Mouse (Mus musculus) sigmoid colon, adult 10 weeks (tissue): ENCODE data around the gene Osbp. TPM values are rescaled to one million over a fixed set of nuclear protein-coding genes. Genes with fewer than 3 reads are reported as not detected.

Experiments used
- polyA plus RNA-seq: library from polyadenylated mRNA; stranded (reverse); fragments of 350-450 nt; fragmentation: Illumina TruSeq; extraction: RNeasy Lipid Tissue Mini Kit (QIAGEN cat#74804); gene quantifications from one replicate; pipeline ENCODE4 v1.2.3, GENCODE M21; 2014; ENCODE audit warnings: low read depth, low replicate concordance

Gene Osbp
- polyA plus RNA-seq = 38.0 TPM

GRCm38 (mm10) chr19:11965023-11965942 is at the start of gene Osbp:
Osbp (plus strand) TSS chr19:11965941.

GRCm38 (mm10) chr19:12041217-12041616 is 75.5 kb downstream of the Osbp start, which contains the start of gene Olfr1423:
Olfr1423 (minus strand) TSS chr19:12041317.

Other genes with a start within 250 kb of the Osbp start
- not detected for gene Gif, start 218.4 kb upstream of the Osbp start, polyA plus RNA-seq
- gene Mrpl16, start 195.6 kb upstream of the Osbp start, polyA plus RNA-seq = 17.5 TPM
- gene Stx3, start 146.5 kb upstream of the Osbp start, polyA plus RNA-seq = 87.6 TPM
- gene Olfr1417, start 126.7 kb upstream of the Osbp start, polyA plus RNA-seq = not detected
- gene Olfr1418, start 104.9 kb upstream of the Osbp start, polyA plus RNA-seq = not detected
- gene Olfr1419, start 90.8 kb upstream of the Osbp start, polyA plus RNA-seq = not detected
- gene Olfr1420, start 79.4 kb upstream of the Osbp start, polyA plus RNA-seq = not detected
- 35.1 TPM for gene Patl1, start 53.5 kb upstream of the Osbp start, polyA plus RNA-seq
- gene Olfr1423, start 75.4 kb downstream of the Osbp start, polyA plus RNA-seq = not detected
- not detected for gene Olfr1424, start 96.7 kb downstream of the Osbp start, polyA plus RNA-seq
- gene Olfr1425, start 111.8 kb downstream of the Osbp start, polyA plus RNA-seq = not detected
- gene Olfr1426, start 126.1 kb downstream of the Osbp start, polyA plus RNA-seq = not detected
- gene Olfr1427, start 137.4 kb downstream of the Osbp start, polyA plus RNA-seq = not detected
- not detected for gene Olfr1428, start 150.0 kb downstream of the Osbp start, polyA plus RNA-seq
- gene Olfr76, start 157.3 kb downstream of the Osbp start, polyA plus RNA-seq = not detected
- gene Olfr1555-ps1, start 204.2 kb downstream of the Osbp start, polyA plus RNA-seq = not detected
- gene Olfr1431, start 234.7 kb downstream of the Osbp start, polyA plus RNA-seq = not detected